Mouse (Mus musculus): Measurements from ENCODE around the gene Trip4. TPM values are rescaled to one million over a fixed set of nuclear protein-coding genes. Genes with fewer than 3 reads are reported as not detected.

Trip4 gene
- polyA plus RNA-seq, 1 experiment from 2014 or later = 20.8 TPM

Other genes with a start within 250 kb of the Trip4 start
- gene Oaz2, start 240.8 kb downstream of the Trip4 start, polyA plus RNA-seq (2015; fragmentation: Nextera tagmentation; extraction: Ambion mirVana) = 258 and 293 TPM in 2 replicates
- gene Zfp609, start 81.2 kb downstream of the Trip4 start, polyA plus RNA-seq (2015; fragmentation: Nextera tagmentation; extraction: Ambion mirVana) = 4.9 and 5.7 TPM in 2 replicates
- 87.6 and 92.2 TPM in 2 replicates for gene Pclaf, start 18.6 kb downstream of the Trip4 start, polyA plus RNA-seq (2015; fragmentation: Nextera tagmentation; extraction: Ambion mirVana)
- 9.8 and 12.7 TPM in 2 replicates for gene Csnk1g1, start 130 bp upstream of the Trip4 start, polyA plus RNA-seq (2015; fragmentation: Nextera tagmentation; extraction: Ambion mirVana)
- 354 and 363 TPM in 2 replicates for gene Ppib, start 151.4 kb upstream of the Trip4 start, polyA plus RNA-seq (2015; fragmentation: Nextera tagmentation; extraction: Ambion mirVana)
- 0.98 and 1.3 TPM in 2 replicates for gene Snx22, start 160.9 kb upstream of the Trip4 start, polyA plus RNA-seq (2015; fragmentation: Nextera tagmentation; extraction: Ambion mirVana)
- 57.8 and 69.0 TPM in 2 replicates for gene Snx1, start 217.8 kb upstream of the Trip4 start, polyA plus RNA-seq (2015; fragmentation: Nextera tagmentation; extraction: Ambion mirVana)
- 136 and 158 TPM in 2 replicates for gene Ciao2a, start 217.8 kb upstream of the Trip4 start, polyA plus RNA-seq (2015; fragmentation: Nextera tagmentation; extraction: Ambion mirVana)
- gene Dapk2, start 249.4 kb upstream of the Trip4 start, polyA plus RNA-seq (2015; fragmentation: Nextera tagmentation; extraction: Ambion mirVana) = 5.7 and 6.6 TPM in 2 replicates